Mouse (Mus musculus): ENCODE measurements around the gene Ankzf1. TPM values are rescaled to one million over a fixed set of nuclear protein-coding genes. Genes with fewer than 3 reads are reported as not detected.

Gene Ankzf1
- total and polyA plus RNA-seq, 3 experiments = 8.7 to 15.1 (median 11.2) TPM

DNA sequence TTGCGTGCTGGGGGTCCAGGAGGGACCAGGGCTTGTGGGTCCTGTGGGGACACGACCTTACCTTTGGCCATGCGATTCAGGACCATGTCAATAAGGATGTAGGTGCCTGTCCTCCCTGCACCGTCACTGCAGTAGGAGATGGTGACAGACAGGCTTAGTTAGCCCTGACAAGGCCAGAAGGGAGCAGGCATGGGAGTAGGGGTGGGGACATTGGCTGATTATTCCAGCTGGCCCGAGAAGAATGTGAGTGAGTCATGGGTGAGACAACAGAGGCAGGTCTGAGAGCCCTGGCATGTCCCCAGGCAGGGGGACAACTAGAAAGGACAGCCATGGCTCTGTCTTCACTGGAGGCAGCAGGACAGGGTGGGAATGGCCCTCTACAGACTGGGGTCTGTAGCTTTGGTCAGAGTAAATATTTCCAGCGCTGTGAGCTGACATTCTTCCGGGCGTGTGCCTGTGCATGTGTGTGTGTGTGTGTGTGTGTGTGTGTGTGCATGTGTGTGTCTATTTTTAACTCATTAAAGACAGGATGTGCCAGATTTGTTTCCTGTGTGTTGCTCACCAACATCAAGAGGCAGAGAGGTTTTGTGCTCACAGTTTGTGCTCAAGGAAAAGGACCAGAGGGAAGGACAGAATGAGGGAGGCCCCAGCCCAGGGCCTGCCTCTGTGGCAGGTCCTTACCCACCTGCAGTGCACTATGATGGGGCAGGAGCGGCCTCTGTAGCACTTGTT lies 56.3 kb downstream of the Ankzf1 start:
- intact Hi-C loops (cut with DNase I) = no loop called here
- Histone ChIP-seq H3K4me3 (peak overlapping the region; percentile 24; the same call in 1 of the 2 replicates), H3K36me3 (ENCODE audit: control insufficient read depth, insufficient read depth, low read length) (no peaks in the 10 kb centered on the region), H3K27me3 (ENCODE audit: control insufficient read depth, insufficient read depth, low read length) (no peaks in the 10 kb centered on the region), H3K4me1 (ENCODE audit: control insufficient read depth, insufficient read depth, low read length) (peaks cover 15% of the 10 kb centered on the region), H3K79me2 (replicated peaks; ENCODE audit: control insufficient read depth, insufficient read depth, low read length) (no peaks in the 10 kb centered on the region), H3K27ac (peak overlapping the region; percentile 92), H3K9ac (ENCODE audit: low read depth, low read length) (peak overlapping the region; percentile 61)
- 28% methylated on average over 9 of the region's 9 CpGs for WGBS
- DNase-seq = peak; percentile 66 to 82
- TF ChIP-seq EP300 (IDR thresholded peaks at IDR 0.05; ENCODE audit: insufficient read depth, low read depth, low read length) (no peak), POLR2A (IDR thresholded peaks at IDR 0.05; ENCODE audit: insufficient read depth, low read depth, low read length) (peak; percentile 64)

Small RNA genes within 50 kb of the gene (microRNA-seq; reads per million reads assigned to microRNA genes)
- 0 reads per million in 2 experiments for gene Gm27943

Other genes with a start within 250 kb of the Ankzf1 start
- gene Ihh, start 240.5 kb upstream of the Ankzf1 start, total RNA-seq (2021) = under 1 TPM; 0.14 to 0.16 TPM
- gene Ihh, start 240.5 kb upstream of the Ankzf1 start, polyA plus RNA-seq (2012; rRNA removed) = 0.04 and 0.23 TPM in 2 replicates
- 1 to 10 TPM; 3.6 to 4.7 TPM for gene Nhej1, start 67.0 kb upstream of the Ankzf1 start, total RNA-seq (2021)
- 3.9 and 4.0 TPM in 2 replicates for gene Nhej1, start 67.0 kb upstream of the Ankzf1 start, polyA plus RNA-seq (2012; rRNA removed)
- gene Slc23a3, start 58.3 kb upstream of the Ankzf1 start, total RNA-seq (2021) = 1 to 10 TPM in 1 of 2 experiments, under 1 TPM in 1; 0.34 to 1.0 TPM
- gene Slc23a3, start 58.3 kb upstream of the Ankzf1 start, polyA plus RNA-seq (2012; rRNA removed) = 1.7 and 1.8 TPM in 2 replicates
- 10 to 100 TPM; 20.7 to 21.8 TPM for gene Cnppd1, start 49.4 kb upstream of the Ankzf1 start, total RNA-seq (2021)
- gene Cnppd1, start 49.4 kb upstream of the Ankzf1 start, polyA plus RNA-seq (2012; rRNA removed) = 25.7 and 26.3 TPM in 2 replicates
- 10 to 100 TPM; 20.3 to 20.5 TPM for gene Retreg2, start 49.4 kb upstream of the Ankzf1 start, total RNA-seq (2021)
- gene Retreg2, start 49.4 kb upstream of the Ankzf1 start, polyA plus RNA-seq (2012; rRNA removed) = 35.7 and 51.7 TPM in 2 replicates
- gene Zfand2b, start 23.5 kb upstream of the Ankzf1 start, total RNA-seq (2021) = 10 to 100 TPM; 13.2 to 17.4 TPM
- 31.4 and 34.9 TPM in 2 replicates for gene Zfand2b, start 23.5 kb upstream of the Ankzf1 start, polyA plus RNA-seq (2012; rRNA removed)
- gene Abcb6, start 11.8 kb upstream of the Ankzf1 start, total RNA-seq (2021) = 10 to 100 TPM; 26.6 to 29.1 TPM
- 25.2 and 30.3 TPM in 2 replicates for gene Abcb6, start 11.8 kb upstream of the Ankzf1 start, polyA plus RNA-seq (2012; rRNA removed)
- gene Atg9a, start within 50 bp of the Ankzf1 start, total RNA-seq (2021) = 10 to 100 TPM; 63.8 to 73.5 TPM
- gene Atg9a, start within 50 bp of the Ankzf1 start, polyA plus RNA-seq (2012; rRNA removed) = 93.0 and 109 TPM in 2 replicates
- 1 to 10 TPM; 3.2 to 3.8 TPM for gene Glb1l, start 18.7 kb downstream of the Ankzf1 start, total RNA-seq (2021)
- gene Glb1l, start 18.7 kb downstream of the Ankzf1 start, polyA plus RNA-seq (2012; rRNA removed) = 4.9 and 8.5 TPM in 2 replicates
- gene Stk16, start 18.7 kb downstream of the Ankzf1 start, total RNA-seq (2021) = 10 to 100 TPM; 42.4 to 42.5 TPM
- 68.3 and 82.0 TPM in 2 replicates for gene Stk16, start 18.7 kb downstream of the Ankzf1 start, polyA plus RNA-seq (2012; rRNA removed)
- 100 to 1,000 TPM; 973 to 976 TPM for gene Tuba4a, start 27.7 kb downstream of the Ankzf1 start, total RNA-seq (2021)
- 781 and 842 TPM in 2 replicates for gene Tuba4a, start 27.7 kb downstream of the Ankzf1 start, polyA plus RNA-seq (2012; rRNA removed)
- not detected for gene A630095N17Rik, start 40.0 kb downstream of the Ankzf1 start, total RNA-seq (2021)
- not detected in 2 replicates for gene A630095N17Rik, start 40.0 kb downstream of the Ankzf1 start, polyA plus RNA-seq (2012; rRNA removed)
- gene Dnajb2, start 44.3 kb downstream of the Ankzf1 start, total RNA-seq (2021) = 100 to 1,000 TPM; 111 to 129 TPM
- 67.9 and 93.3 TPM in 2 replicates for gene Dnajb2, start 44.3 kb downstream of the Ankzf1 start, polyA plus RNA-seq (2012; rRNA removed)
- 1 to 10 TPM; 1.1 to 1.8 TPM for gene Ptprn, start 72.4 kb downstream of the Ankzf1 start, total RNA-seq (2021)
- 2.7 and 3.2 TPM in 2 replicates for gene Ptprn, start 72.4 kb downstream of the Ankzf1 start, polyA plus RNA-seq (2012; rRNA removed)
- gene Resp18, start 86.3 kb downstream of the Ankzf1 start, total RNA-seq (2021) = not detected
- gene Resp18, start 86.3 kb downstream of the Ankzf1 start, polyA plus RNA-seq (2012; rRNA removed) = 0.39 TPM in 1 of 2 replicates, not detected in the other
- 10 to 100 TPM; 70.3 to 84.6 TPM for gene Dnpep, start 125.8 kb downstream of the Ankzf1 start, total RNA-seq (2021)
- 123 and 136 TPM in 2 replicates for gene Dnpep, start 125.8 kb downstream of the Ankzf1 start, polyA plus RNA-seq (2012; rRNA removed)
- 1,000 to 10,000 TPM; 1,224 to 1,521 TPM for gene Des, start 168.2 kb downstream of the Ankzf1 start, total RNA-seq (2021)
- gene Des, start 168.2 kb downstream of the Ankzf1 start, polyA plus RNA-seq (2012; rRNA removed) = 719 and 781 TPM in 2 replicates
- 100 to 1,000 TPM; 131 to 135 TPM for gene Speg, start 183.1 kb downstream of the Ankzf1 start, total RNA-seq (2021)
- gene Speg, start 183.1 kb downstream of the Ankzf1 start, polyA plus RNA-seq (2012; rRNA removed) = 94.0 and 109 TPM in 2 replicates
- gene Gmppa, start 243.8 kb downstream of the Ankzf1 start, total RNA-seq (2021) = 10 to 100 TPM; 38.9 to 39.9 TPM
- gene Gmppa, start 243.8 kb downstream of the Ankzf1 start, polyA plus RNA-seq (2012; rRNA removed) = 91.3 and 94.6 TPM in 2 replicates

Measured in heart, adult 2 months (tissue).